Mouse (Mus musculus) G1E (cell line): ENCODE results near the gene Lrrc36. TPM values are rescaled to one million over a fixed set of nuclear protein-coding genes. Genes with fewer than 3 reads are reported as not detected.

Experiments
- ATAC-seq: 2 replicates; pipeline ENCODE4 v1.8.0; 2016; ENCODE audit warnings: mild to moderate bottlenecking; ENCODE audit not compliant: insufficient number of reproducible peaks, poor library complexity, low FRiP score, severe bottlenecking; ENCODE audit errors: extremely low read depth
- DNase-seq: peaks from one replicate; pipeline ENCODE4 v3.0.0; 2012; ENCODE audit warnings: low spot score
- H3K27me3 ChIP-seq: 2 replicates; pipeline ENCODE4 v1.6.1; 2012; ENCODE audit warnings: mild to moderate bottlenecking, low read length, inconsistent platforms; ENCODE audit not compliant: insufficient read depth
- H3K36me3 ChIP-seq: replicated peaks from 2 replicates; pipeline ENCODE3; 2012; ENCODE audit warnings: mild to moderate bottlenecking, inconsistent platforms
- H3K4me1 ChIP-seq: 2 replicates; pipeline ENCODE4 v1.6.1; 2012; ENCODE audit warnings: low read depth, low read length, inconsistent platforms, mixed read lengths; ENCODE audit not compliant: insufficient read depth
- H3K4me3 ChIP-seq: 2 replicates; pipeline ENCODE4 v1.5.1; 2012; ENCODE audit warnings: low read depth, mild to moderate bottlenecking, inconsistent platforms, low read length, moderate library complexity, mixed read lengths
- H3K9me3 ChIP-seq: replicated peaks from 2 replicates; pipeline ENCODE4 v1.6.1; 2012; ENCODE audit warnings: inconsistent platforms
- CTCF ChIP-seq: IDR thresholded peaks from 2 replicates; pipeline ENCODE4 v1.5.1; 2012; ENCODE audit warnings: low read depth, low read length, inconsistent platforms, mixed read lengths
- GATA1 ChIP-seq: IDR thresholded peaks from 2 replicates; pipeline ENCODE4 v1.6.1; 2012; ENCODE audit warnings: borderline replicate concordance, low read length, inconsistent platforms, mixed read lengths
- GATA2 ChIP-seq: IDR thresholded peaks from 2 replicates; pipeline ENCODE4 v1.6.1; 2012; ENCODE audit warnings: low read depth, low read length, inconsistent platforms, borderline replicate concordance
- POLR2AphosphoS5 ChIP-seq: IDR thresholded peaks from 2 replicates; pipeline ENCODE4 v1.6.1; 2012; ENCODE audit warnings: low read depth, low read length, inconsistent platforms; ENCODE audit not compliant: insufficient replicate concordance
- TAL1 ChIP-seq: conservative IDR thresholded peaks from 2 replicates; pipeline ENCODE4 v1.6.1; 2012; ENCODE audit warnings: low read depth, low read length, inconsistent platforms, mixed read lengths
- polyA plus RNA-seq: library from polyadenylated mRNA; stranded (reverse); fragments of >175 nt; gene quantifications from 2 replicates; pipeline ENCODE4 v1.2.3, GENCODE M21; 2012
- total RNA-seq, 2 experiments: library from RNA; stranded (forward) in 1 of 2; stranded (reverse) in 1 of 2; fragments of 200-1000 nt in 1 of 2; fragments of >200 nt in 1 of 2; fragmentation: Nextera tagmentation in 1 of 2; gene quantifications; 2 replicates each; pipeline ENCODE4 v1.2.3; 2014 to 2017

Lrrc36 gene
- total RNA-seq (2014; fragmentation: Nextera tagmentation) (not detected in 2 replicates), total RNA-seq (2017) (not detected in 2 replicates), polyA plus RNA-seq (not detected in 2 replicates)

GRCm38 (mm10) chr8:105413391-105413790 lies at the start of gene Lrrc36, which contains the start of gene Kctd19:
Lrrc36 (plus strand) TSS chr8:105413571.
Kctd19 (minus strand) TSS chr8:105413502.
- no peak for ATAC-seq
- Histone ChIP-seq H3K27me3 (0 out of 2 replicates have a peak, but pooled peaks cover under 1% of the 10 kb centered on the region), H3K4me3 (no peak within 1 kb of the TSS)

DNA sequence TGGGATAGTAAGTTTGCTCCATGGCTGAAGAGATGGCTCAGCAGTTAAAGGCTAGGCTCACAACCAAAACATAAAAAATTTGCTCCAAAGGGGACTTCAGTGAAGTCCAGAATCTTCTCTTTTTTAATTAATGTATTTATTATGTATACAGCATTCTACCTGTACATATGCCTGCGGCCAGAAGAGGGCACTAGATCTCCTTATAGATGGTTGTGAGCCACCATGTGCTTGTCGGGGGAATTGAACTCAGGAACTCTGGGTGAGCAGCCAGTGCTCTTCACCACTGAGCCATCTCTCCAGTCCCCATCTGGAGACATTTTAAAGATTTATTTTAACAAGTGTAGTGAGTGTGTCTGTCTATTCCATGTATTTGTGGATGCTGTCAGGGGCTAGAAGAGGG lies 46.3 kb upstream of the Lrrc36 start:
- Histone ChIP-seq H3K27me3 (peaks cover 51% of the 10 kb centered on the region), H3K4me1 (peaks cover 6% of the 10 kb centered on the region), H3K9me3 (no peaks in the 10 kb centered on the region), H3K36me3 (no peaks in the 10 kb centered on the region), H3K4me3 (no peak overlapping the region)
- ATAC-seq (no peak), DNase-seq (no peak)
- TF ChIP-seq TAL1 (no peak), GATA2 (no peak), CTCF (no peak), GATA1 (no peak), POLR2AphosphoS5 (no peak)

More at GRCm38 (mm10) chr8:105413391-105413790, at the start of gene Lrrc36, which contains the start of gene Kctd19:
- no peak for DNase-seq
- no peaks in the 10 kb centered on the region for H3K4me1 ChIP-seq
- H3K9me3 ChIP-seq = no peaks in the 10 kb centered on the region
- TF ChIP-seq GATA1 = no peak
- TF ChIP-seq POLR2AphosphoS5 = no peak
- TF ChIP-seq GATA2 = no peak
- TF ChIP-seq TAL1 = no peak
- no peak for TF ChIP-seq CTCF
- no peaks in the 10 kb centered on the region for H3K36me3 ChIP-seq

GRCm38 (mm10) chr8:105372473-105372872 lies 40.9 kb upstream of the Lrrc36 start:
- peaks cover 4% of the 10 kb centered on the region; the same call in 1 of the 2 replicates for H3K4me1 ChIP-seq

GRCm38 (mm10) chr8:105373032-105373431 lies 40.3 kb upstream of the Lrrc36 start, which contains the start of gene Plekhg4:
Plekhg4 (plus strand) TSS chr8:105373274.
- no peak within 1 kb of the TSS for H3K4me3 ChIP-seq
- peaks cover 46% of the 10 kb centered on the region for H3K27me3 ChIP-seq
- TF ChIP-seq CTCF (no peak), GATA2 (no peak), POLR2AphosphoS5 (no peak), TAL1 (no peak), GATA1 (no peak)
- no peaks in the 10 kb centered on the region for H3K36me3 ChIP-seq
- ATAC-seq (no peak), DNase-seq (no peak)
- H3K9me3 ChIP-seq = peaks cover 5% of the 10 kb centered on the region; the same call in 1 of the 2 replicates
- peaks cover 4% of the 10 kb centered on the region; the same call in 1 of the 2 replicates for H3K4me1 ChIP-seq

More at GRCm38 (mm10) chr8:105372473-105372872, 40.9 kb upstream of the Lrrc36 start:
- no peak for ATAC-seq
- TF ChIP-seq TAL1 (no peak), GATA2 (no peak), GATA1 (no peak), CTCF (no peak), POLR2AphosphoS5 (no peak)
- no peak for DNase-seq
- Histone ChIP-seq H3K27me3 (peaks cover 47% of the 10 kb centered on the region), H3K4me3 (no peak overlapping the region), H3K9me3 (peaks cover 5% of the 10 kb centered on the region; the same call in 1 of the 2 replicates), H3K36me3 (no peaks in the 10 kb centered on the region)

DNA sequence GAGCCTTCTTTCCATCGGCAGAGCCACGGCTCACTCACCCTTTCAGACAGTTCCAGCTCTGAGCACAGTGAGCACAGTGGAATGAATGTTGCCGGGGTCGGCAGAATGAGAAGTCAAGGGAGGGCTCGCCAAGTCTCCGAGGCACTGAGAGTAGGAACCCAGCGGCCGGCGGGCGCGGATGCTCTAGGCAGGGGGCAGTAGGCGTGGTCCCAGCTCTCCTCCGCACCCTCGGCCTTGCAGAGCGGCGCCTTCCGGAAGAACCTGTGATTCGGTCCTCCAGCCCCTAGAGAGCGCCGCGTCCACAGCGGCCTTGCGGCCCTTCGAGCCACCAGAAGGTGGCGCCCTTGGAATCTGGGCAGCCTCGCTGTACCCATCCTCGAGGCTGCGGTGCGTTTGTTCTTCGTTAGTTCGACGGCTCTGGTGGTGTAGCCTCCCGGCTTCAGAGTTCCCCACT lies 38.8 kb upstream of the Lrrc36 start:
- DNase-seq = no peak
- H3K9me3 ChIP-seq = peaks cover 5% of the 10 kb centered on the region; the same call in 1 of the 2 replicates
- H3K4me3 ChIP-seq = no peak overlapping the region
- no peak for TF ChIP-seq CTCF
- TF ChIP-seq POLR2AphosphoS5 = no peak
- no peak for TF ChIP-seq GATA1
- TF ChIP-seq GATA2 = no peak
- no peak for TF ChIP-seq TAL1
- no peaks in the 10 kb centered on the region for H3K36me3 ChIP-seq
- peaks cover 46% of the 10 kb centered on the region for H3K27me3 ChIP-seq
- ATAC-seq = no peak
- H3K4me1 ChIP-seq = peaks cover 4% of the 10 kb centered on the region; the same call in 1 of the 2 replicates

DNA sequence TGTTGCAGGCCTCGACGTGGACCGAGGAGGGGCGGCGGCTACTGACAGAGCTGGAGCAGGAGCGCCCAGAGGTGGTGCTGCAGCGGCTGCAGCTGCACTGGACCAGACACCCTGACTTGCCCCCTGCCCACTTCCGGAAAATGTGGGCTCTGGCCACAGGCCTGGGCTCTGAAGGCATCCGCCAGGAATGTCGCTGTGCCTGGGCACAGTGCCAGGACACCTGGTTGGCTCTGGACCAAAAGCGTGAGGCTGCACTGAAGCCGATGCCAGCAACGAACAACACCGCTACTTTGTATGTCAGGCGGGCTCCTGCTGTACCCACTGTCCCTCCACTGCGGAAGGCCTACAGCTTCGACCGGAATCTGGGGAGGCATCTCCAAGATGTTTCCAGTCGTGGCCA lies 34.7 kb upstream of the Lrrc36 start:
- Histone ChIP-seq H3K4me1 (no peaks in the 10 kb centered on the region), H3K27me3 (peaks cover 54% of the 10 kb centered on the region), H3K9me3 (peaks cover 5% of the 10 kb centered on the region; the same call in 1 of the 2 replicates), H3K4me3 (no peak overlapping the region), H3K36me3 (no peaks in the 10 kb centered on the region)
- no peak for TF ChIP-seq CTCF
- no peak for TF ChIP-seq GATA2
- TF ChIP-seq GATA1 = no peak
- no peak for TF ChIP-seq TAL1
- no peak for TF ChIP-seq POLR2AphosphoS5
- ATAC-seq (no peak), DNase-seq (no peak)

- Histone ChIP-seq H3K27me3 (peaks cover 53% of the 10 kb centered on the region), H3K9me3 (no peaks in the 10 kb centered on the region), H3K4me1 (no peaks in the 10 kb centered on the region), H3K36me3 (no peaks in the 10 kb centered on the region), H3K4me3 (no peak overlapping the region)
- ATAC-seq (no peak), DNase-seq (no peak)
- no peak for TF ChIP-seq TAL1
- TF ChIP-seq CTCF = no peak
- no peak for TF ChIP-seq GATA2
- no peak for TF ChIP-seq POLR2AphosphoS5
Observed at GRCm38 (mm10) chr8:105380308-105380707, 33.1 kb upstream of the Lrrc36 start.
